Mouse (Mus musculus) heart, adult 2 months (tissue): ENCODE results near the gene Prelid3b.

ENCODE experiments used
- CTCF ChIP-seq: fragments of 200-600 bp; IDR thresholded peaks from 2 replicates; pipeline ENCODE4 v1.8.1; 2022; ENCODE audit warnings: antibody characterized with exemption, mild to moderate bottlenecking, moderate library complexity
- POLR2A ChIP-seq: fragments of 200-500 bp; IDR thresholded peaks from 2 replicates; pipeline ENCODE4 v1.6.1; 2011; ENCODE audit warnings: mild to moderate bottlenecking, low read depth, low read length, control low read depth; ENCODE audit not compliant: insufficient read depth

GRCm38 (mm10) chr2:174446905-174447304 lies 26.0 kb downstream of the Prelid3b start:
- TF ChIP-seq POLR2A (no peak), CTCF (no peak)
